Mouse (Mus musculus) midbrain, embryonic 14.5 days (tissue): ENCODE measurements around the gene Mia. TPM values are rescaled to one million over a fixed set of nuclear protein-coding genes. Genes with fewer than 3 reads are reported as not detected.

ENCODE experiments used
- ATAC-seq: fragments of 200-750 bp; cut with Nextera tagmentation; 2 replicates; pipeline ENCODE4 v1.8.0; 2017; ENCODE audit warnings: moderate number of reproducible peaks, moderate library complexity; ENCODE audit not compliant: low FRiP score, low TSS enrichment
- DNase-seq: peaks from one replicate; pipeline ENCODE4 v3.0.0-alpha.2; 2015
- H3K27ac ChIP-seq: fragments of 300-500 bp; sonication (generic); replicated peaks from 2 replicates; pipeline ENCODE4 v1.5.1; 2014; ENCODE audit warnings: mild to moderate bottlenecking, low read depth, low read length, moderate library complexity
- H3K27me3 ChIP-seq: fragments of 300-500 bp; sonication (generic); 2 replicates; pipeline ENCODE4 v1.6.1; 2014; ENCODE audit warnings: low read length, control low read depth, mixed read lengths; ENCODE audit not compliant: control insufficient read depth, insufficient read depth
- H3K36me3 ChIP-seq: fragments of 300-500 bp; sonication (generic); 2 replicates; pipeline ENCODE4 v1.6.1; 2014; ENCODE audit warnings: low read length, control low read depth; ENCODE audit not compliant: control insufficient read depth, insufficient read depth
- H3K4me1 ChIP-seq: fragments of 300-500 bp; sonication (generic); 2 replicates; pipeline ENCODE4 v1.6.1; 2014; ENCODE audit warnings: mild to moderate bottlenecking, antibody characterized with exemption, low read length, control low read depth; ENCODE audit not compliant: control insufficient read depth, insufficient read depth
- H3K4me2 ChIP-seq: fragments of 300-500 bp; sonication (generic); 2 replicates; pipeline ENCODE4 v1.6.1; 2014; ENCODE audit warnings: mild to moderate bottlenecking, low read length, moderate library complexity
- H3K4me3 ChIP-seq: fragments of 300-500 bp; sonication (generic); replicated peaks from 2 replicates; pipeline ENCODE4 v1.5.1; 2014; ENCODE audit warnings: low read depth, low read length
- H3K9ac ChIP-seq: fragments of 300-500 bp; sonication (generic); replicated peaks from 2 replicates; pipeline ENCODE4 v1.6.1; 2014; ENCODE audit warnings: mild to moderate bottlenecking, low read length, moderate library complexity
- H3K9me3 ChIP-seq: fragments of 300-500 bp; sonication (generic); 2 replicates; pipeline ENCODE4 v1.6.1; 2016; ENCODE audit warnings: low read length, control low read depth, mixed read lengths; ENCODE audit not compliant: control insufficient read depth
- WGBS: fragments of 180-500 bp; shearing (Covaris S2); extraction: QIAGEN DNeasy Blood & Tissue Kit; methylation state at CpG from one replicate; pipeline ENCODE4 v1.1.7; 2014; 5-methylcytosine and 5-hydroxymethylcytosine counted together
- polyA plus RNA-seq: library from polyadenylated mRNA; unstranded; fragments of >200 nt; fragmentation: Nextera tagmentation; extraction: Ambion mirVana; gene quantifications from 2 replicates; pipeline ENCODE4 v1.2.1, GENCODE M21; 2014

Mia gene
- polyA plus RNA-seq, 1 experiment from 2014 or later, result 6.8 TPM

- peaks cover 38% of the 10 kb centered on the region for H3K36me3 ChIP-seq
- WGBS, result 75% methylated on average over 11 of the region's 11 CpGs
- ATAC-seq (no peak), DNase-seq (no peak)
- H3K27me3 ChIP-seq, result no peaks in the 10 kb centered on the region
- H3K4me2 ChIP-seq, result no peak overlapping the region
- no peaks in the 10 kb centered on the region for H3K9me3 ChIP-seq
- H3K9ac ChIP-seq, result no peak overlapping the region
- H3K4me1 ChIP-seq, result peaks cover 16% of the 10 kb centered on the region
- no peak overlapping the region for H3K27ac ChIP-seq
- no peak overlapping the region for H3K4me3 ChIP-seq
Measured at GRCm38 (mm10) chr7:27219937-27220336, 39.0 kb upstream of the Mia start.

GRCm38 (mm10) chr7:27218586-27218985 is 37.6 kb upstream of the Mia start:
- WGBS, result 89% methylated on average over 7 of the region's 7 CpGs
- H3K27me3 ChIP-seq, result no peaks in the 10 kb centered on the region
- no peak overlapping the region for H3K4me3 ChIP-seq
- ATAC-seq (no peak), DNase-seq (no peak)
- H3K4me1 ChIP-seq, result peaks cover 2% of the 10 kb centered on the region; the same call in 1 of the 2 replicates
- H3K9ac ChIP-seq, result no peak overlapping the region
- H3K9me3 ChIP-seq, result no peaks in the 10 kb centered on the region
- no peak overlapping the region for H3K4me2 ChIP-seq
- H3K36me3 ChIP-seq, result peaks cover 48% of the 10 kb centered on the region
- no peak overlapping the region for H3K27ac ChIP-seq

GRCm38 (mm10) chr7:27212626-27213025 is 31.7 kb upstream of the Mia start:
- Histone ChIP-seq H3K27ac (no peak overlapping the region), H3K9me3 (no peaks in the 10 kb centered on the region), H3K4me2 (no peak overlapping the region), H3K36me3 (peaks cover 86% of the 10 kb centered on the region), H3K4me1 (no peaks in the 10 kb centered on the region), H3K27me3 (no peaks in the 10 kb centered on the region), H3K9ac (no peak overlapping the region), H3K4me3 (no peak overlapping the region)
- 91% methylated on average over 2 of the region's 2 CpGs for WGBS
- ATAC-seq (no peak), DNase-seq (no peak)

- Histone ChIP-seq H3K9ac (no peak overlapping the region), H3K9me3 (no peaks in the 10 kb centered on the region), H3K4me2 (no peak overlapping the region), H3K36me3 (peaks cover 60% of the 10 kb centered on the region), H3K27ac (no peak overlapping the region), H3K4me1 (no peaks in the 10 kb centered on the region), H3K4me3 (no peak overlapping the region), H3K27me3 (no peaks in the 10 kb centered on the region)
- 96% methylated on average over 8 of the region's 8 CpGs for WGBS
- ATAC-seq (no peak), DNase-seq (no peak)
Measured at GRCm38 (mm10) chr7:27203730-27204449, 22.9 kb upstream of the Mia start.

GRCm38 (mm10) chr7:27198779-27199178 is 17.8 kb upstream of the Mia start:
- Histone ChIP-seq H3K36me3 (peaks cover 21% of the 10 kb centered on the region), H3K4me1 (peaks cover 15% of the 10 kb centered on the region), H3K27ac (no peak overlapping the region), H3K9me3 (no peaks in the 10 kb centered on the region), H3K4me2 (no peak overlapping the region), H3K27me3 (no peaks in the 10 kb centered on the region), H3K4me3 (no peak overlapping the region), H3K9ac (no peak overlapping the region)
- WGBS, result 93% methylated on average over 8 of the region's 8 CpGs
- DNase-seq (no peak), ATAC-seq (no peak)

GRCm38 (mm10) chr7:27198355-27198754 is 17.4 kb upstream of the Mia start:
- H3K36me3 ChIP-seq, result peaks cover 21% of the 10 kb centered on the region
- H3K9ac ChIP-seq, result no peak overlapping the region
- no peaks in the 10 kb centered on the region for H3K9me3 ChIP-seq
- H3K27ac ChIP-seq, result no peak overlapping the region
- ATAC-seq (no peak), DNase-seq (no peak)
- no peaks in the 10 kb centered on the region for H3K27me3 ChIP-seq
- H3K4me3 ChIP-seq, result no peak overlapping the region
- H3K4me2 ChIP-seq, result no peak overlapping the region
- peaks cover 18% of the 10 kb centered on the region for H3K4me1 ChIP-seq

- Histone ChIP-seq H3K36me3 (peaks cover 21% of the 10 kb centered on the region), H3K9me3 (no peaks in the 10 kb centered on the region), H3K4me2 (no peak overlapping the region), H3K4me1 (peaks cover 18% of the 10 kb centered on the region), H3K27ac (no peak overlapping the region), H3K9ac (no peak overlapping the region), H3K4me3 (no peak overlapping the region), H3K27me3 (no peaks in the 10 kb centered on the region)
- DNase-seq (no peak), ATAC-seq (no peak)
- 95% methylated on average over 8 of the region's 8 CpGs for WGBS
Measured at GRCm38 (mm10) chr7:27197634-27198033, 16.7 kb upstream of the Mia start.

- no peak for ATAC-seq
- Histone ChIP-seq H3K4me1 (peaks cover 18% of the 10 kb centered on the region), H3K27me3 (no peaks in the 10 kb centered on the region), H3K4me2 (no peak overlapping the region), H3K4me3 (no peak overlapping the region), H3K9ac (no peak overlapping the region), H3K27ac (no peak overlapping the region), H3K9me3 (no peaks in the 10 kb centered on the region), H3K36me3 (peaks cover 21% of the 10 kb centered on the region)
- no peak for DNase-seq
- 87% methylated on average over 3 of the region's 3 CpGs for WGBS
Measured at GRCm38 (mm10) chr7:27197136-27197535, 16.2 kb upstream of the Mia start.
